Mouse (Mus musculus) lung, embryonic 14.5 days (tissue): ENCODE results near the gene Entpd5. TPM values are rescaled to one million over a fixed set of nuclear protein-coding genes. Genes with fewer than 3 reads are reported as not detected.

Source experiments
- ATAC-seq: fragments of 200-750 bp; cut with Nextera tagmentation; 2 replicates; pipeline ENCODE4 v1.8.0; 2017; ENCODE audit warnings: mild to moderate bottlenecking, moderate TSS enrichment, moderate library complexity; ENCODE audit not compliant: insufficient read depth
- DNase-seq: peaks from one replicate; pipeline ENCODE4 v3.0.0-alpha.2; 2015
- H3K27ac ChIP-seq: fragments of 300-500 bp; sonication (generic); 2 replicates; pipeline ENCODE4 v1.5.1; 2014; ENCODE audit warnings: low read depth, mild to moderate bottlenecking, moderate library complexity
- H3K27me3 ChIP-seq: fragments of 300-500 bp; sonication (generic); 2 replicates; pipeline ENCODE4 v1.6.1; 2014; ENCODE audit warnings: low read length, control low read depth; ENCODE audit not compliant: insufficient read depth
- H3K36me3 ChIP-seq: fragments of 300-500 bp; sonication (generic); 2 replicates; pipeline ENCODE4 v1.6.1; 2014; ENCODE audit warnings: control low read depth; ENCODE audit not compliant: insufficient read depth
- H3K4me1 ChIP-seq: fragments of 300-500 bp; sonication (generic); 2 replicates; pipeline ENCODE4 v1.6.1; 2014; ENCODE audit warnings: antibody characterized with exemption, control low read depth; ENCODE audit not compliant: insufficient read depth
- H3K4me2 ChIP-seq: fragments of 300-500 bp; sonication (generic); 2 replicates; pipeline ENCODE4 v1.6.1; 2014; ENCODE audit warnings: mild to moderate bottlenecking
- H3K4me3 ChIP-seq: fragments of 300-500 bp; sonication (generic); 2 replicates; pipeline ENCODE4 v1.5.1; 2014; ENCODE audit warnings: low read depth, low read length
- H3K9ac ChIP-seq: fragments of 300-500 bp; sonication (generic); 2 replicates; pipeline ENCODE4 v1.6.1; 2014
- H3K9me3 ChIP-seq: fragments of 300-500 bp; sonication (generic); 2 replicates; pipeline ENCODE4 v1.6.1; 2016; ENCODE audit warnings: low read depth, low read length, control low read depth
- CTCF ChIP-seq: IDR thresholded peaks from 2 replicates; pipeline ENCODE4 v1.5.1; 2016; ENCODE audit warnings: antibody characterized with exemption, low read depth
- WGBS: fragments of 180-500 bp; shearing (Covaris S2); extraction: QIAGEN DNeasy Blood & Tissue Kit; methylation state at CpG from one replicate; pipeline ENCODE4 v1.1.7; 2014; 5-methylcytosine and 5-hydroxymethylcytosine counted together
- polyA plus RNA-seq: library from polyadenylated mRNA; unstranded; fragments of >200 nt; fragmentation: Nextera tagmentation; extraction: Ambion mirVana; gene quantifications from 2 replicates; pipeline ENCODE4 v1.2.1, GENCODE M21; 2014

Entpd5 gene
- 15.4 and 18.0 TPM in 2 replicates for polyA plus RNA-seq

DNA sequence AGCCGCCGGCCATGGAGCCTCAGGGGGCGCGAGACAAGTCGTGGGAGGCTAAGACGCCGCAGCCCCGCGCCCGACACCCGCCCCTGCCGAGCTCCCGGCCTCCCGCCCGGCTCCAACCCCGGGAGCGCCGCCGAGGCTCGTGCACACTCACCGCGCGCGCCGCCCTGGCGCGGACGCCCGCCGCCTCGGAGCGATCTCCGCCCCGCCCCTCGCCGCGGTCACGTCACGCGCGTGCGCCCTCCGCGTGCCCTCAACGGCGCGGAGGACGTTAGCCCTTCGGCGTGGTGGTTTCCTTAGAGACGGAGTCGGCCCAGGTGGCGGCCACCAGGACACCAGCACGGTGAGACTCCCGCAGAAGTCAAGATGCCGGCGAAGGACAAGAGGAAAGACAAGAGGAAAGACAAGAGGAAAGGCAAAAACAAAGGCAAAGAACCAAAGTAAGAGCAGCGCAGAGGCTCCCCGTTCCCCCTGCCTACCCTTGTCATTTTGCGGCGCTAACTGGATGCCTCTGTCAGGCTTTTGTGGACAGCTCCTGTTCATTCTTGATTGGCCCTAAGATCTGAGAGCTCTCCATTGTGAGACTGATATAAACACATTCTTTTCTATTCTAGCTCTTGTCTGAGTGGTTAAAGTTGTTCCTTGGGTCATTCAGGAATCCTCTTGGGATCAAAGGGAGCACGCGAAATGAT, at the start of gene Entpd5, which contains the start of gene Bbof1:
Gene Entpd5 (minus strand): TSS at position 211 of the 689 bp plus-strand sequence.
Gene Bbof1 (plus strand): TSS at position 253 of the 689 bp plus-strand sequence.
- Histone ChIP-seq H3K4me3 (peak within 1 kb of the TSS; percentile 72), H3K9ac (peak within 1 kb of the TSS; percentile 74), H3K36me3 (no peaks in the 10 kb centered on the region), H3K27ac (peak within 1 kb of the TSS; percentile 69), H3K4me1 (peaks cover 3% of the 10 kb centered on the region; the same call in 1 of the 2 replicates), H3K4me2 (peak within 1 kb of the TSS; percentile 96), H3K9me3 (no peaks in the 10 kb centered on the region), H3K27me3 (no peaks in the 10 kb centered on the region)
- ATAC-seq (peak; percentile 95), DNase-seq (peak; percentile 94)
- no peak for TF ChIP-seq CTCF
- WGBS = 2% methylated on average over 63 of the region's 63 CpGs

DNA sequence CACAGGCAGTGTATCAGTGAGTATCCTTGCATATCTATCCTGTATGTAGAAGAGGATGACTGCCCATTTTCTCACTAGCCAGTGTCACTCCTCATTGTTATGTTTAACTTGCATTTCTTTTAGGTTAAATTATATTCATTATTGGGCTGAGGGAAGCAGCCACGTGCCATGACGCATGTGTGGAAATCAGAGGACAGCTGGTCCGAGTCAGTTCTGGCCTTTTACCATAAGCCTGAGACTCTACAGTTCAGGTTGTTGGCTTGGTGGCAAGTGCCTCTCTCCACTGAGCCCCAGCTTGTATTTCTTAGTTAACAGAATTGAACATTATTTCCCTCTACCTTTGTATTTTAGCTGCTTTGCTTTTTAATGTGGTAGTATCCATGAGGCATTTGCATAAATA, 48.1 kb upstream of the Entpd5 start:
- DNase-seq = no peak
- 83% methylated on average over 3 of the region's 3 CpGs for WGBS

DNA sequence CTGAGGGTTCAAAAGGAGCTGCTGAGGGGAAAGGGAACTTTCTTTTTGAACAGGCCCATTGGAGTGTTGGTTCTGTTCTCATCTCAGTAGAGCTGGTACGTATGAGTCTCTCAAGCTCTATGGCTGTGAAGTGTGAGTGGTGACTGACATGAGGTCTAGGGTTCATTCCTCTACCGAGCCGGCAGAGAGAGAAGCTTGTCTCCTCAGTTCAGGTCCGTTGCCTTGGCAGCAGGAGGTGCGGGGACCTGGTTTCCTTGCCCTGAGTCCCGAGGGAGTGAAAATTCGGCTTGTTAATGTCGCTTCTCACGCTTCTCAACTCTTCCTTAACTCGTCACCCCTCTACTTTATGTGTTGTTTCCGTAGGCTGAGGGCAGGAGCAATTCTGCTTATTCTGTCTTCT, 43.0 kb upstream of the Entpd5 start:
- Histone ChIP-seq H3K27ac (peak overlapping the region; percentile 59; the same call in 1 of the 2 replicates), H3K9me3 (no peaks in the 10 kb centered on the region), H3K4me3 (peak overlapping the region; percentile 76), H3K27me3 (no peaks in the 10 kb centered on the region), H3K4me1 (no peaks in the 10 kb centered on the region), H3K36me3 (0 out of 2 replicates have a peak, but pooled peaks cover 1% of the 10 kb centered on the region), H3K9ac (peak overlapping the region; percentile 66), H3K4me2 (peak overlapping the region; percentile 91)
- ATAC-seq (no peak), DNase-seq (peak; percentile 6)
- under 1% methylated on average over 11 of the region's 11 CpGs for WGBS
- no peak for TF ChIP-seq CTCF

More for the DNA sequence above, 48.1 kb upstream of the Entpd5 start:
- Histone ChIP-seq H3K36me3 (peaks cover 34% of the 10 kb centered on the region), H3K9ac (no peak overlapping the region), H3K27me3 (no peaks in the 10 kb centered on the region), H3K4me2 (no peak overlapping the region), H3K4me1 (no peaks in the 10 kb centered on the region), H3K27ac (no peak overlapping the region), H3K9me3 (no peaks in the 10 kb centered on the region), H3K4me3 (no peak overlapping the region)
- no peak for ATAC-seq
- no peak for TF ChIP-seq CTCF

DNA sequence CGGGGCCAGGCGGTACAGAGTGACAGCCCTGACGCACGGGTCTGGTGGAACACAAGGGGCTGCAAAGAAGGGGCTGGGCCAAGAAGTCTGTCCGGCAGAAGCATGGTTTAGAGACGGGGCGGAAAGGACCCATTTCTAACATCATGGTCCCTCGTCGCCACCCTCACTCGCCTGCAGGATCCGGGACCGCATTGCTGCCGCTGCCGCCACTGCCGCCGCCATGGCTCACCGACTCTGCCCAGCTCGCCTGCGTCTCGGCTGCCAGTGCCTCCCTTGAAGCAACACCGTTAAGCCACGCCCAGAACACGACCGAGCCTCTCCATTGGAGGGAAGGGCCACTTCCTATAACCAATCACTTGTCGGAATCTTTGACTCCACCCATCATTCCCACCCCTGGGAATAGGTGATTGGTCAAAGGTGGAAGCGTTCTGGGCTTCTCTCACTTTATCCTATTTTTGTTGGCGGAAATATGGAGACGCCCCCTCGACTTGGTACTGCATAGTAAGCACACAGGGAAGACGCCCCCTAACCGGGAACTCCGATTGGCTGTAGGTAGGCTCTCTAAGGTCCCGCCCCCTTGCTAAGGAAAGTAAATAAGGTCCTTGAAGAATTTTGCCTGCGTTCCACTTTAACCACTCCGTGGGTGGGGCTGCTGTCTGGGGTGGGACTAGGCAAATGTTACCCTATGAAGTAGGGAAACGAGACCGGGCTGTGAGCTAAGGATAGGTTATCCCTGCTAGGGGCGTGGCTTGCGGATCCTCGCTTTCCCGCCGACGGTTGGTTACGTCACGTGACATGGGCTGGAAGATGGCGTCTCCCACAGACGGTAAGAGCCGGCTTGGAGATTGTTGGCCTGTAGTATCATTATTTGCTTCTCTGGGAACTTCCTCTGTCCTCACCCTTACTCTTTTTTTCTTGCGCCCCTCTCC, 42.2 kb upstream of the Entpd5 start, which contains the start of the genes Aldh6a1 and Lin52:
Gene Aldh6a1 (minus strand): TSS at position 287 of the 929 bp plus-strand sequence.
Gene Lin52 (plus strand): TSS at position 705 of the 929 bp plus-strand sequence.
- ATAC-seq = peak; percentile 99
- H3K27me3 ChIP-seq = no peaks in the 10 kb centered on the region
- peak within 1 kb of the TSS; percentile 76 for H3K4me3 ChIP-seq
- peak; percentile 99 for DNase-seq
- peak within 1 kb of the TSS; percentile 66 for H3K9ac ChIP-seq
- under 1% methylated on average over 49 of the region's 49 CpGs for WGBS
- peak within 1 kb of the TSS; percentile 91 for H3K4me2 ChIP-seq
- TF ChIP-seq CTCF = no peak
- H3K4me1 ChIP-seq = no peaks in the 10 kb centered on the region
- H3K27ac ChIP-seq = peak within 1 kb of the TSS; percentile 59
- no peaks in the 10 kb centered on the region for H3K36me3 ChIP-seq
- no peaks in the 10 kb centered on the region for H3K9me3 ChIP-seq

DNA sequence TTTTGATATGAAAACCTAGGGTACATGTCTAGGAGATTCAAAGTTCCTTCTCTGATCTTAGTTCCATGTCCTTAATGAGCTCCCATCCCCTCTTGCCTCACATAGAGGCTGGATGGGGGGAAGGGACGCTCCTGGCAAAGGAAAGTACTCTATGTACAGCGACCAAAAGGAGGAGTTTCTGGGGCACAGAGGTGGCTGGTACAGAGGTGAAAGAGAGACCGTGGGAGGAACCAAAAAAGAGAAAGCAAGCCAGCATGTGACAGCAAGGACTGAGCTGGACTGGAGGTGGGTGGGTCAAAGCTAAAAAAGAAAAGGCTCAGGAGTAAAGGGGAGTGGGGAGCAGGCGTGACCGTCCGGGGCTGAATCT, 41.5 kb upstream of the Entpd5 start:
- WGBS = 0% methylated on average over 6 of the region's 6 CpGs
- DNase-seq = no peak
- H3K27ac ChIP-seq = peak overlapping the region; percentile 26; the same call in 1 of the 2 replicates
- ATAC-seq = no peak
- no peak for TF ChIP-seq CTCF
- peak overlapping the region; percentile 61 for H3K9ac ChIP-seq
- no peaks in the 10 kb centered on the region for H3K36me3 ChIP-seq
- no peaks in the 10 kb centered on the region for H3K27me3 ChIP-seq
- no peaks in the 10 kb centered on the region for H3K4me1 ChIP-seq
- no peaks in the 10 kb centered on the region for H3K9me3 ChIP-seq
- H3K4me3 ChIP-seq = peak overlapping the region; percentile 76
- peak overlapping the region; percentile 91 for H3K4me2 ChIP-seq

DNA sequence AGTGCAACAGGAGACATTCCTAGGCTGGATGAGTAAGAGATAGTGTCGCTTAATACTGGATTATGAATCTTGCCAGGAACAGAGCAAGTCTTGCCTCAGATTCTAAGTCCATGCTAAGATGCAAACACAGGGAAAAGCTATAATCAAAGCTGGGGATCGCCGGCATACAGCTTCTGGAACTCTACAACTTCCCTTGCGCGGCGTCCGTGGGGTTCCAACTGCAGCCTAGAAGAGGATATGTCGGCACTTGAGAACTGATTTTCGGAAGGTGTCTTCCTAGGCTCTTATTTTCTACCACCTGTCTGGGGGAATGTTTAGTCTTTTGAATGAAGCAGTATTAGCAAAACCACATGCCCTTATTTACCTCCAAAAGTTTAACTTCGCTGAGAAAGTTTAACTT, 41.1 kb upstream of the Entpd5 start:
- Histone ChIP-seq H3K4me1 (no peaks in the 10 kb centered on the region), H3K9ac (peak overlapping the region; percentile 61), H3K9me3 (no peaks in the 10 kb centered on the region), H3K4me3 (peak overlapping the region; percentile 76), H3K36me3 (no peaks in the 10 kb centered on the region), H3K27me3 (no peaks in the 10 kb centered on the region), H3K4me2 (peak overlapping the region; percentile 91), H3K27ac (no peak overlapping the region)
- ATAC-seq (no peak), DNase-seq (no peak)
- no peak for TF ChIP-seq CTCF
- WGBS = 48% methylated on average over 10 of the region's 10 CpGs
